Mouse (Mus musculus) gastrocnemius, postnatal 25 days (tissue): ENCODE measurements around the gene Smarcd2. TPM values are rescaled to one million over a fixed set of nuclear protein-coding genes. Genes with fewer than 3 reads are reported as not detected.

Experiments used
- DNase-seq: peaks from one replicate; pipeline ENCODE4 v3.0.0; 2022
- total RNA-seq, 2 experiments: library from RNA; stranded (reverse); gene quantifications; 1 replicate in 1 of 2; 2 replicates in 1 of 2; pipeline ENCODE4 v1.2.3; 2021

The Smarcd2 gene
- total RNA-seq, 2 experiments from 2014 or later, result 10.3 to 16.6 TPM

- peak; percentile 87 for DNase-seq
Measured at GRCm38 (mm10) chr11:106276454-106276853, 3.7 kb upstream of the Smarcd2 start, which contains the start of gene Tcam1. Tcam1 (plus strand) TSS chr11:106276672.

GRCm38 (mm10) chr11:106274971-106275411, 2.2 kb upstream of the Smarcd2 start:
- peak; percentile 56 for DNase-seq

DNA sequence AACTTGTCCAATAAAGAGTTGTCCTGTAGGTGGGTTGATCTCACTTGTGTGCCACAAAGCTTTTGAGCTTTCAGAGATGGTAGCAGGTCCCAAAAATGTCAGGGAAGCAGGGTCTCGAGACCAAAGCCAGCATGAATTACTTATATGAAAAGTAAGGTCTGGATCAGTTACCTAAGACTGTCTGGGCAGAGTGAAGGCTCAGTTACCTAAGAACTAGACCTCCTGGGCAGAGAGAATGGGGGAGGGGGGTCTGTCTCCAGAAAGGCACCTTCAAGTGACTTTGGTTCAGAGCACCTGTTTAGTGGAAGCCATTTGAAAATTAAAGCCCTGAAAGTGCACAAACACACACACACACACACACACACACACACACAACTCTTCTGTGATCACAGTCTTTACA, 1.6 kb upstream of the Smarcd2 start:
- DNase-seq, result no peak

DNA sequence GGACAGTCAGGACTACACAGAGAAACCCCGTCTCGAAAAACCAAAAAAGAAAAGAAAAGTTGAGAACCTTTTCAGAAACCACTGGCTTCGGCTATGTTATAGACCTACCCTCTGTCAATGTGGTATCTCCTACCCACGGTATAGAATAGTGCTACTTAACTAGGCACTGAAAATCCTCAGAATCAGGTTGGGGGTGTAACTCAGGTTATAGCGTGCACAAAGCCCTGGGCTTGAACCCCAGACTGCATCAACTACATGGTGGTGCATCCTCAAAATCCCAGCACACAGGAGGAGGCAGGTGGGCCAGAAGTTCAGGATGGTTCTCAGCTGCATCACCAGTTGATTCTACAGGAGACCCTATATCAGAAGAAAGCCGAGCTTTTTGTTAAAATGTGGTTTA, 1.0 kb upstream of the Smarcd2 start:
- DNase-seq, result no peak

DNA sequence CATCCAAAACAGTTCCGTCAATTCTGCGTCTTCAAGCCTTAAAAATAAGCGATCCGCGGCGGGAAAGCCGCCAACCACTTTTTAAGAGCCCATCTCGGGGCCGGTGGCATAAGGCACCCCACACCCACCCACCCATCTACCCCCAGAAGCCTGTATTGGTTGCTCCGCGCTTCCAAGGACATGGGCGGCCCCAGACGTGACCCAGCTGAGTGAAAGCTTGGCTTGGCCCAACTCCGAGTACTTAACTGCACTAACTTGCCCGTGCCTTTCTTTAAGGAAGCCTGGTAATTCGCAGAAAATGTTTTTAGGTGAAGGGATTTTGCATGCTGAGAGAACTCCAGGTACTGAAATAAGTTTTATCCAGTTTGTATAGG, 526 bp upstream of the Smarcd2 start:
- DNase-seq, result no peak

- no peak for DNase-seq
Measured at GRCm38 (mm10) chr11:106271794-106272643, 753 bp downstream of the Smarcd2 start.

DNA sequence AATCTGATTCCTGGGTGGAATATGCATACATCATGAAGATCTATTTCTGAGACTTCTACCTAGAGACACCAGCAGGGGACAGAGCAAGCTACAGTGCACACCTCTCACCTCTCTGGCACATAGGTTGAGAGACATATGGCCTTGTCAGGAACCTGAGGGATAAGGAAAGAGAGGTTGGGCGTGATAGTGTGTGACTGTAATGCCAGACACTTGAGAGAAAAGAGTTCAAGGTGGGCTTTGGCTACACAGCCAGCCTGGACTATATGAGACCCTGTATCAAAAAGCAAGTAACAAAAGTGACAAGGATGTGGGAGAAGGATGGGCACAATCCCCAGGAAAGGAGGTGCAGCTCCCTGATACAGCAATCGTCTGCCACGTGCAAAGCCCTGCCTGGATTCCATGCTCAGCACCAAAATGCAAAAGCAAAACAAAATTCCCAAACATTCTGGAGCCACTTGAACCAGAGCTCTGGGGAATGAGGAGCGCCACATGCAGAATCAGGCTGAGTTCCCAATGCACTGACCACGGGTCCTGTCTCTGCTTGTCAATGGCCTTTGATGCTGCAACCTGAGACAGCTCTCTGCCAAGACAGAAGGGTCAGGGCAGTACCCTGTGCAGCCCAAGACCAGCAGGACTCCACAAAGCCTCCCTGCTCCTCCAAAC, 1.5 kb downstream of the Smarcd2 start:
- DNase-seq, result peak; percentile 49

DNA sequence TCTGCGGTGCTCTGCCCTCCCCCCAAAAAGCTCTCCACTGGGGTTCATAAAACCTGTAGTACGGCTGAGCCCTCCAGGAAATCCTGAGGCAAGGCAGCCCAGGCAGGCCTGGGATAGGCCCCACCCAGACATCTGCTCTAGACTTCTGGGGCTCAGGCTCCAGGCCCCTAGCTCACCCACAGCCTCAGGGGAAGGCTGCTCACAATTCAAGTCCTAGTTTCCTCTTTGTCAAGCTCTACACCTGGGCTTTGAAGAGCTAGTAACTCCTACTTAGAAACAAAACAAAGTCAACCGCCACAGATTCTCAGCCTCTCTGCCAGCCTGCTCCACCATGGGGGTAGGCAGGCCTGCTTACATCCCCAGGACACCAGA, 3.7 kb downstream of the Smarcd2 start:
- DNase-seq, result peak; percentile 57

DNA sequence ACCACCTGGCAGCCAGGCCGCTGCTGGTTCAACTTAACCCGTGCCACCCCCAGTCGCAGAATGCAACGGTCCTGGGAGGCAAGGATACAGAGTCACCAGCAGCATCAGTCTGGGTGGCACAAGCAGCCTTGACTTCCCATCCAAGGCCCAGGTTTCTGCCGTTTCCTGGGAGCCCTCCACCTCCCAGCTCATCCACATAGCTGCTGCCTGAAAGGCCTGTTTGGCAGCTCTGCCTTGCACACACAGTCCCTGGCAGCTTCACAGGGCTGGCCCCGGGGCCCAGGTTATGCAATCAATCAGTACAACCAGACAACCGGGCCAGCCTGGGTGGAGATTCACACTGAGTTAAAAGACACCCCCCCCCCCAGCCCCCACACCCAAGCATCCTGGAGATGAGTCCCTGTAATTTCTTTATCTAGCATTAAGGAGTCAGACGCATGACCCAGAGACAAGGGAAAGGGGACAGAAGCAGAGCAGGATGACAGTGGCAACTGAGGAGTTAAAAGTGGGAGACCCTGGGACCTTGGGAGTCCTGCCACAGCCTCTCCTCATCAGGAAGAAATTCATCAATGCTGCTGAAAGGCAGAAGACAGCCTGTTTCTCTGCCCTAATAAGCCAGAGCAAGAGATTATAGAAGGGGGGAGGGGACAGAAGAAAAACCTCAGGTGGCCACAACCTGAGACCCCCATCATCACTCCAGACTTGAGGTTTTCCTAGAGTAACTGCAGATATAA, 4.3 kb downstream of the Smarcd2 start:
- DNase-seq, result peak; percentile 96

DNA sequence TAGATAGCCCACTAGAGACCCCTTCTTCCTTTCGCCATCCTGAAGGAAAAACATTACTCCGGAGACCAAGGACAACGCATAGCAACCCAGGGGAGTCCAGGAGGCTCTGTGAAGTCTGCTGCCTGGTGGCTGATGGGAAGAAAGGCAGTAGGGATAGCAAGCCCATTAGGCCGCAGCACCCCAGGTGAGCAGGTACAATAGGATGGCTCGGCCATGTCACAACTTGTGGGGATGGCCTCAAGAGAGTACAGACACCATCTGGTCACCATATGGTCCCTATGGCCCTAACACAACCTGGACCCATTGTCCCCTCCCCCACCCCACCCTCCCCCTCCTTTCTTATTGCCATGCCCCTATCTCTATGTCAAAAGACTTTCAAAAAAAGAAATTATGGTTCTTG, 4.9 kb downstream of the Smarcd2 start:
- no peak for DNase-seq

DNA sequence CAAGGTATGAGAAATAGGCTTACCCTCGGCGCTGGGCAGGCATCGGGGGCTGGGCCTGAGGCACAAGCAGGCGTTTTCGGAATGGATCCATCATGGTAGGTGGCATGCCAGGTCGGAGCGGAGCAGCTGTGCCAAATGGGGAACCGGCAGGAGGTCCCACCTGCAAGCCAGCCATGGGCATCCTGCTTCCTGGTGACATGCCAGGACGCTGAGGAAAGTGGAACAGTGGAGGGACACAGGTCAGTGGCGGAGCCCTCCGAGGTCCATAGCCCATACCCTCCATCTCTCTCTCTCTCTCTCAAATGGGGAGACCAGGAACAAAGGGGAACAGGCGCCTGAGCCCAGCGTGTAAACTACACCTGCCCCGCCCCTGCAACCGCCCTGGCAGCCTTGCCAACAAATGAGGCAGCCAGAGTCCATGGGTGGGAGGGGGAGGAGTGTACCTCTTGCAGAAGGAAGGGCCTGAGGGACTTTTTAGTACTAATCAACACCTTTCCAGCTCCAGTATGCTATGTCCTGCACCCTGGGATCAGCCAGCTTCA, 5.4 kb downstream of the Smarcd2 start:
- DNase-seq, result peak; percentile 65

- DNase-seq, result no peak
Measured at GRCm38 (mm10) chr11:106266431-106266830, 6.3 kb downstream of the Smarcd2 start.

GRCm38 (mm10) chr11:106265570-106265969, 7.2 kb downstream of the Smarcd2 start:
- no peak for DNase-seq

- DNase-seq, result no peak
Measured at GRCm38 (mm10) chr11:106264988-106265387, 7.8 kb downstream of the Smarcd2 start.

DNA sequence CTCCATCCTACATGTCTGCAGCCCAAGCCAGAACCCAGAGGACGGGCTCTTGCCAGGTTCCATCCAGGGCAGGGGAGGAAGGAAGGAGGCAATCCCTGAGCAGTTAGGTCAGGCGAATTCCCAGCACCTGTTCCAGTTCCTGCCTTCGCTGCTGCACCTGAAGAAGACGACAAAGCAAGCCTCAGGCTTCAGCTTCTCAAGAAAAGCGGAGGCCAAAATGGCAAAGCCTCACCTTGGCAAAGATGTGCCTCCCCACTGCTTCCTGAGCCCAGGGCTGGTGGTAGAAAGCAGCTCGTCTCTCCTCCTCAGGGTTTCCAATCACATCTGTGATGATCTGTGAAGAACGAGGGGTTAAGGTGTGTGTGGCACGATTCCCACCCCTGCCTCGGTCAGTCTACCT, 8.8 kb downstream of the Smarcd2 start:
- DNase-seq, result no peak

DNA sequence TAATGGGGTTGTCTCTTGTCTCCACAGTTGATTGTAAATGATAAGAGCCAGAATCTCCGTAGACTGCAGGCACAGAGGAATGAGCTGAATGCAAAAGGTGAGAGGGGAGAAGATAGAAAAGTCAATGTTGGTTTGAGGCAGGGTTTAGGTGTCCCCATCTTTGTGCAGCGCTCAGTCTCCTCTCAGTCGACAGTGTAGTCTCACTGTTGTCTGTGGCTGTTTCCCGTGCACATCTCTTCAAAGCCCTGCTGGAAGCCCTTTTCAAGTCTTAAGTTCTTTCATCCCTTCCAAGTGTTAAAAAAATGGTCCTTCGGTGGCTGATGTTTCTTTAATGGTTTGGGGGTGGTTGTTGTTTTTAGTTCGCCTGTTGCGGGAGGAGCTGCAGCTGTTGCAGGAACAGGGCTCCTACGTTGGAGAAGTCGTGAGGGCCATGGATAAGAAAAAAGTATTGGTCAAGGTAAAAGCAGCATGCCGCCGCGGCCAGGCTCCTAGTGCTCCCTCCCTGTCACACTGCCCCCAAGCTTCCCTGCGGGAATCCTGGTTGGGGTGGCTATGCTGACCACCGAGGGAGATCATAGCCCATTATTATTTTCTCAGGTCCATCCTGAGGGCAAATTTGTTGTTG, 11.8 kb downstream of the Smarcd2 start:
- peak; percentile 3 for DNase-seq

DNA sequence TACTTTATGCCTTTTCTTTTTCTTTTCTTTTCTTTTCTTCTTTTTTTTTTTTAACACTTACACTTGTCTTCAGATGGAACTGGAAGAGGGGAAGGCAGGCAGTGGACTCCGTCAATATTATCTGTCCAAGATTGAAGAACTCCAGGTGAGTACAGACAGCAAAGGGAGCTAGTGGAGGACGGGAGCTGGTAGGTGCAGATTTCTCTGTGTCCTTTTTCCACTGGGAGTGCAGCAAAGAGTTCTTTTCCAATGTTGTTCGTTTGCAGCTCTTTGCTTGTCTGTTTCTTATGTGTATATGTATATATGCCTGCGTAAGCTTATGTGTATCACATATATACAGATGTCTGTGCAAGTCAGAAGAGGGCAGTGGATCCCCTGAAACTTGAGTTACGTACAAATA, 16.0 kb downstream of the Smarcd2 start:
- no peak for DNase-seq

DNA sequence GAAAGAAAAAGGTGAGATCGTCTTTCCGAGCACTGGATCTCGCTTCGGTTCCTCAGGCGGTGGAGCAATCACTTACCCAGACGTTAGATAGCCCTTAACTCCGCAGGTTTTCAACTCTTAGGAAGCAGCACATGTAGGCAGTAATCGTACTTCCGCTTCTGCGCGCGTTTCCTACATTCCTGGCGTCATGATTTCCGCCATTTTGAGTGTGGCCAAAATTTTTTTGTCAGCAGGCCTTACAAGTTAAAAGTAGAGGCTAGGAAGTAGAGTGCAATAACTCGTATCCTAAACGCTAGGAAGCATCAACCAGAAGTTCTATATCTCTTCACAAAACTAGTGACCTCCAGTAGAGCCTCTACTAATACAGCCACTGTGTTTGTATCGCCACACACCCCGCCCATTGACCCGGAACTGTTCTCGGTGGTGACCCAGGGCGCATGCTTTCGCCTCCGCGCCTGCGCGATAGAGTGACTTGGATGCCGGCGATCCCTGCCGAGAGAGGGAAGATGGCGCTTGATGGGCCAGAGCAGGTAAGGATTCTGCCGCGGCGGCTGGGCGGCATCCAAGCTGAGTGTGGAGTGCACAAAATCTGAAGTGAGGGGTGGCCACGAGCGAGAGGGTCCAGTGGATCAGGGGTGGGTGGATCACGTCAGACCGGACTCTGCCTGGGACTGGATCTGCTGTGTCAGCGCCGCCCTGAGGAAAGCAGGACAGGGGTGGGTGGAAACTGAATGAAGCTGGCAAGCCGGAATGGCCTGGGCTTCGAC, 16.9 kb downstream of the Smarcd2 start, which contains the start of the genes Ftsj3 and Psmc5:
Gene Ftsj3, minus strand, starts transcription at position 395 of the 767 bp plus-strand sequence.
Gene Psmc5, plus strand, starts transcription at position 470 of the 767 bp plus-strand sequence.
- peak; percentile 93 for DNase-seq

GRCm38 (mm10) chr11:106255174-106255573, 17.6 kb downstream of the Smarcd2 start:
- no peak for DNase-seq

- DNase-seq, result no peak
Measured at GRCm38 (mm10) chr11:106254767-106255166, 18.0 kb downstream of the Smarcd2 start.

GRCm38 (mm10) chr11:106249326-106249725, 23.4 kb downstream of the Smarcd2 start:
- no peak for DNase-seq
